In genomic region chr13:45693534-45693933, GRCm38 (mm10) we compare ENCODE assay signal across 9 mouse cellular contexts.
A peak's percentile ranks its signal among the peaks of the same experiment; 100 is the strongest.
DNase-seq lines count a peak whose midpoint lies in the region; ATAC-seq lines count a peak whose summit lies in the region.
"Had no signal": no experiment of that assay in that cellular context is flagged by ENCODE, and none has a peak within 500 bp of the region (broad histone marks: within the 10 kb centered on the region; RNA-seq: fewer than 3 reads in every experiment).

No protein-coding gene starts in this region.

- no peaks in the 10 kb centered on the region for H3K4me1 ChIP-seq in intestine, embryonic 15.5 days (replicated peaks)

- no peak for ATAC-seq in intestine, embryonic 15.5 days

- H3K9me3 ChIP-seq in intestine, embryonic 15.5 days, result no peaks in the 10 kb centered on the region
- H3K9me3 ChIP-seq: limb, embryonic 15.5 days had no signal

- peak; percentile 19 to 65 for DNase-seq in layer of hippocampus, adult 18-20 months (ENCODE audit: low spot score in 2 of 2)
- no peak for DNase-seq in layer of hippocampus, postnatal 25 days (ENCODE audit: extremely low spot score in 1 of 2, low spot score in 1 of 2)
- DNase-seq in heart, adult 18-20 months, result peak; percentile 28 to 43
- peak; percentile 56 to 65 for DNase-seq in kidney, postnatal 25 days
- peak; percentile 47 for DNase-seq in thymus, postnatal 0 days (ENCODE audit: low spot score)
- no peak for DNase-seq in urinary bladder, postnatal 14 days (ENCODE audit: low spot score)
- DNase-seq in retina, embryonic 14.5 days (ENCODE audit: low spot score), result no peak

- no peak overlapping the region for H3K27ac ChIP-seq in intestine, embryonic 15.5 days
- H3K27ac ChIP-seq: limb, embryonic 15.5 days had no signal

- H3K9ac ChIP-seq in intestine, embryonic 15.5 days, result no peak overlapping the region
- H3K9ac ChIP-seq: limb, embryonic 15.5 days had no signal

- H3K36me3 ChIP-seq in intestine, embryonic 15.5 days, result no peaks in the 10 kb centered on the region
- H3K36me3 ChIP-seq: limb, embryonic 15.5 days had no signal

- no peak overlapping the region for H3K4me2 ChIP-seq in intestine, embryonic 15.5 days (replicated peaks)
- H3K4me2 ChIP-seq: limb, embryonic 15.5 days had no signal

- H3K27me3 ChIP-seq in intestine, embryonic 15.5 days (replicated peaks), result no peaks in the 10 kb centered on the region
- H3K27me3 ChIP-seq: limb, embryonic 15.5 days had no signal

- H3K4me3 ChIP-seq in intestine, embryonic 15.5 days (replicated peaks), result no peak overlapping the region
- H3K4me3 ChIP-seq: limb, embryonic 15.5 days had no signal

- 70% methylated on average over 11 of the region's 11 CpGs for WGBS in intestine, embryonic 15.5 days

Comparison
In these comparisons a context has a peak if more than half of its experiments do, and no peak if none do; other contexts are left out.
1. DNase-seq: peak in layer of hippocampus, adult 18-20 months (2 of 2), heart, adult 18-20 months (2 of 2), kidney, postnatal 25 days (2 of 2) and thymus, postnatal 0 days (single experiment); none in layer of hippocampus, postnatal 25 days (0 of 2), urinary bladder, postnatal 14 days (single experiment) and retina, embryonic 14.5 days (single experiment).